Mouse (Mus musculus): Measurements from ENCODE around the gene Xpo1. TPM values are rescaled to one million over a fixed set of nuclear protein-coding genes. Genes with fewer than 3 reads are reported as not detected.
A peak's percentile ranks its signal among the peaks of the same experiment; 100 is the strongest.
"Not testable (repeated sequence)": the region's sequence is repeated elsewhere in the genome, so short reads cannot be mapped to it uniquely, and the experiment has no call there.

Xpo1 gene
- polyA plus RNA-seq, 1 experiment from 2014 or later = 66.7 TPM

DNA sequence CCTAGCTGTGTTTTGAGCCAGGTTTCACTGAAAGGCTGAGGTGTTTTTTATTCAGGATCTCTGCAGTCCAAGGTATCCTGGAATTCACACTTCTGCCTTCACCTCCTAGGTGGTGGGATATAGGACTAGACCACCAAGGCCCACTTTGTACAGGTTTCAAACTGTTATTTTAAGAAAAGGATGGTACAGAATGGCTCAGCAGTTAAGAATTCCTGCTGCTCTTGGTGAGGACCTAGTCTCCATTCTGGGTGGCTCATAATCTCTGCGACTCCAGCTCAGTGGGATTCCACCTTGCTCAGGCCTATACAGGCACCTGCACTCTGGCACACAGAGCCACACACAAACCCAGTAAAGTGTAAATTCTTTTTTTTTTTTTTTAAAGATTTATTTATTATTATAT, 3.6 kb downstream of the Xpo1 start:
- Histone ChIP-seq H3K9me3 (no peaks in the 10 kb centered on the region), H3K27ac (replicated peaks) (no peak overlapping the region), H3K27me3 (no peaks in the 10 kb centered on the region), H3K4me2 (no peak overlapping the region), H3K9ac (no peak overlapping the region), H3K36me3 (peaks cover 21% of the 10 kb centered on the region), H3K4me1 (replicated peaks) (peaks cover 30% of the 10 kb centered on the region), H3K4me3 (no peak overlapping the region)
- 78% methylated on average over 1 of the region's 1 CpGs for WGBS
- no peak for ATAC-seq (ENCODE audit: low read depth)

DNA sequence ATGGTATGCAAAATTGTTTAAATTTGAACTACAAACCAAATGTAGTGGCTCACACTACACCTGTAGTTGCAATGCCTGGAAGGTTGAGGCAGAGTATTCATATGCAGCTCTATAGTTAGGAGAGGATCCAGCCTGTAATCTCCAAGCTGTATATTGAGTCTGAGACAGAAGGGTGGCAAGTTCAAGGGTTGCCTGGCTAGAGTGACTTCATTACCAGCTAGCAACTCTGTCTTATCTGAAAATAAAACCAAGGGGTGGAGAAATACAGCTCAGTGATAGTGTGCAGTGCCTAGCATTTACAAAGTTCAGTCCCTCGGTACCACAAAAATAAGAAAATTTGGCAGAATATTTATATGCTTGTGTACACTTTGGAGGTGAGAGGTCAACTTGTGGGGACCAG, 4.3 kb downstream of the Xpo1 start:
- no peak overlapping the region for H3K27ac ChIP-seq (replicated peaks)
- 97% methylated on average over 1 of the region's 1 CpGs for WGBS

DNA sequence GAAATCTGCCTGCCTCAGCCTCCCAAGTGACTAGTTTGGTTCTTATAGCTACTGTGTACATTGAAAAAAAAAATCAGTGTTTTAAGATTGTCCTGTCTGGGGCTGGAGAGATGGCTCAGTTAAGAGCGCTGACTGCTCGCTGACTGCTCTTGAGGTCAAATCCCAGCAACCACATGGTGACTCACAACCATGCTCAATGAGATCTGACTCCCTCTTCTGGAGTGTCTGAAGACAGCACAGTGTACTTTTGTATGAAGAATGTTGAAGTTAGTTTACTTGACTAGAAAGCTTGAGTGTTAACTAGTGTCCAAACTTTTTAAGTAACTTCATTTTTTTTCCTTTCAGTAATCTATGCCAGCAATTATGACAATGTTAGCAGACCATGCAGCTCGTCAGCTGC, 5.6 kb downstream of the Xpo1 start:
- no peaks in the 10 kb centered on the region for H3K27me3 ChIP-seq
- no peak for ATAC-seq (ENCODE audit: low read depth)
- no peaks in the 10 kb centered on the region for H3K9me3 ChIP-seq
- H3K4me3 ChIP-seq = no peak overlapping the region
- WGBS = 86% methylated on average over 3 of the region's 3 CpGs
- H3K4me1 ChIP-seq (replicated peaks) = peaks cover 30% of the 10 kb centered on the region
- H3K27ac ChIP-seq (replicated peaks) = no peak overlapping the region
- H3K36me3 ChIP-seq = peaks cover 40% of the 10 kb centered on the region
- no peak overlapping the region for H3K9ac ChIP-seq
- H3K4me2 ChIP-seq = no peak overlapping the region

More for the DNA sequence above, 4.3 kb downstream of the Xpo1 start:
- H3K36me3 ChIP-seq = peaks cover 28% of the 10 kb centered on the region
- ATAC-seq (ENCODE audit: low read depth) = no peak
- no peaks in the 10 kb centered on the region for H3K9me3 ChIP-seq
- H3K4me2 ChIP-seq = no peak overlapping the region
- H3K27me3 ChIP-seq = no peaks in the 10 kb centered on the region
- no peak overlapping the region for H3K4me3 ChIP-seq
- H3K9ac ChIP-seq = no peak overlapping the region
- peaks cover 30% of the 10 kb centered on the region for H3K4me1 ChIP-seq (replicated peaks)

GRCm38 (mm10) chr11:23264949-23265348, 9.1 kb downstream of the Xpo1 start:
- ATAC-seq (ENCODE audit: low read depth) = no peak

GRCm38 (mm10) chr11:23271770-23272724, 16.2 kb downstream of the Xpo1 start:
- Histone ChIP-seq H3K9me3 (no peaks in the 10 kb centered on the region), H3K4me3 (no peak overlapping the region), H3K9ac (no peak overlapping the region), H3K27me3 (no peaks in the 10 kb centered on the region), H3K36me3 (peaks cover 65% of the 10 kb centered on the region), H3K4me2 (no peak overlapping the region), H3K27ac (replicated peaks) (no peak overlapping the region; the same call in 1 of the 2 replicates), H3K4me1 (replicated peaks) (no peaks in the 10 kb centered on the region)
- WGBS = 89% methylated on average over 4 of the region's 4 CpGs
- 0 out of 2 replicates have a peak, but pooled peaks have one; percentile 27 for ATAC-seq (ENCODE audit: low read depth)

More at GRCm38 (mm10) chr11:23264949-23265348, 9.1 kb downstream of the Xpo1 start:
- H3K9ac ChIP-seq = no peak overlapping the region
- no peak overlapping the region for H3K4me2 ChIP-seq
- H3K27ac ChIP-seq (replicated peaks) = no peak overlapping the region
- no peaks in the 10 kb centered on the region for H3K9me3 ChIP-seq
- H3K4me3 ChIP-seq = no peak overlapping the region
- peaks cover 52% of the 10 kb centered on the region for H3K36me3 ChIP-seq
- 0 out of 2 replicates have a peak, but pooled peaks cover 7% of the 10 kb centered on the region for H3K4me1 ChIP-seq (replicated peaks)
- H3K27me3 ChIP-seq = no peaks in the 10 kb centered on the region

DNA sequence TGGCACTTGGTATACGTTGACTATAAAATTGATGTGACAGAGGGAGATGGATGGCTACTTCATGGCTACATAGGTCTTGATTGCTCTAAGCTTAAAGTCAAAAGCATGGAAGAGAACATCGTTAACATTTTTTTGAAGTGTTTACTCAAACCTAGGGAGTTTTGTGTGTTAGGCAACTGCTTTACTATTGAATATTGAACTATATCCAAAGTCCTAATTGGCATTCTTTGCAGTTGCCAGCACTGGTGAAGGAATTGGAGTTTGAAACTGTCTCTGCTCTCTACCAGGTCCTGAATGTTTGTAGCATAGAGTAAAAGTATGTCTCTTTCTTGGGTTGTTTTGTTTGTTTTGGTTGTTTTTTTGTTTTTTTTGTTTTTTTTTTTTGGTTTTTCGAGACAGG, 19.9 kb downstream of the Xpo1 start:
- Histone ChIP-seq H3K4me3 (no peak overlapping the region), H3K27ac (replicated peaks) (no peak overlapping the region), H3K27me3 (no peaks in the 10 kb centered on the region), H3K4me1 (replicated peaks) (no peaks in the 10 kb centered on the region), H3K9me3 (no peaks in the 10 kb centered on the region), H3K36me3 (peaks cover 85% of the 10 kb centered on the region), H3K9ac (no peak overlapping the region), H3K4me2 (no peak overlapping the region)
- 79% methylated on average over 3 of the region's 3 CpGs for WGBS
- no peak for ATAC-seq (ENCODE audit: low read depth)

DNA sequence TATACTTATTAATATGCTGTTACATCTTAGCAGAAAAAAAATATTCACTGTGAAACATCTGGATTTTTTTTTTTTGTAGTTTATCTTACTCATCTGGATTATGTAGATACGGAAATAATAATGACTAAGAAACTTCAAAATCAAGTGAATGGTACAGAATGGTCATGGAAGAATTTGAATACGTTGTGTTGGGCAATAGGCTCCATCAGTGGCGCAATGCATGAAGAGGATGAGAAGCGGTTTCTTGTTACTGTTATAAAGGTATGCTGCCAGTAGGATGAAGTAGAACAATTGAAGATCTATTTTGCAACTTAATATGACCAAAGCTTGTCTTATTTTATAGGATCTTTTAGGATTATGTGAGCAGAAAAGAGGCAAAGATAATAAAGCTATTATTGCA, 28.6 kb downstream of the Xpo1 start:
- no peak overlapping the region for H3K27ac ChIP-seq (replicated peaks)
- no peaks in the 10 kb centered on the region for H3K9me3 ChIP-seq
- H3K4me3 ChIP-seq = no peak overlapping the region
- no peak overlapping the region for H3K9ac ChIP-seq
- ATAC-seq (ENCODE audit: low read depth) = no peak
- peaks cover 92% of the 10 kb centered on the region for H3K36me3 ChIP-seq
- no peaks in the 10 kb centered on the region for H3K4me1 ChIP-seq (replicated peaks)
- H3K27me3 ChIP-seq = no peaks in the 10 kb centered on the region
- H3K4me2 ChIP-seq = no peak overlapping the region
- WGBS = 98% methylated on average over 4 of the region's 4 CpGs

DNA sequence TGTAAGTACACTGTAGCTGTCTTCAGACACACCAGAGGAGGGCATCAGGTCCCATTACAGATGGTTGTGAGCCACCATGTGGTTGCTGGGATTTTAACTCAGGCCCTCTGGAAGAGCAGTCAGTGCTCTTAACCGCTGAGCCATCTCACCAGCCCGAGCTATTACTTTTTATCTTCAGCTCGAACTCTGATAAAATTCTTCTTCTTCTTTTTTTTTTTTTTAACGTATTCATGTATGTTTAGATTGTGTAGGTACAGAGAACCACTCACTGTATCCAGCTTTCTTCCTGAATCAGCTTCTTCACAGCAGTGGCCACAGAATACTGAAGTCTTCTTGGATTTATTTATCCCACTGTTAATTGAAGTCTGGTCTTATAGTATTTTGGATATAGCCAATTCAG, 33.0 kb downstream of the Xpo1 start:
- H3K36me3 ChIP-seq = peaks cover 92% of the 10 kb centered on the region
- H3K4me1 ChIP-seq (replicated peaks); H3K4me3 ChIP-seq; H3K9me3 ChIP-seq; H3K27me3 ChIP-seq; H3K27ac ChIP-seq (replicated peaks); H3K9ac ChIP-seq; H3K4me2 ChIP-seq; ATAC-seq (ENCODE audit: low read depth): not testable (repeated sequence)
- 92% methylated on average over 4 of the region's 4 CpGs for WGBS

DNA sequence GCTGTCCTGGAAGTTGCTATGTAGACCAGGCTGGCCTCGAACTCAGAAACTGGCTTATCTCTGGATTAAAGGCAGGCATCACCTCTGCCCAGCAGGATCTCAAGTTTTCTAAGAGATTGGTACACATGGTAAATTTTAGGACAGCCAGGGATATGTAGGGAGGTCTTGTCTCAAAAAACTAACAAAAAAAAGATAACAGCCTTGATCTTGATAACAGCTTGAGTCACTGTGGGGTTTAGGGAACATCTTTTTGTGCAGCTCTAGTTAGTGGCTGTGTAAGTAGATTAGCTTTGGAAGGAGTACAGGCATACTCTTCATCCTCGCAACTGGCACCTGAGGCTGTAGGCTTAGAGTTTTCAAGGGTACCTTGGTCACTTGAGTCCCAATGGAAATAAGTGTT, 41.5 kb downstream of the Xpo1 start:
- no peak for ATAC-seq (ENCODE audit: low read depth)
- WGBS = 97% methylated on average over 2 of the region's 2 CpGs
- Histone ChIP-seq H3K36me3 (peaks cover 62% of the 10 kb centered on the region), H3K27ac (replicated peaks) (no peak overlapping the region), H3K4me3 (no peak overlapping the region), H3K9me3 (no peaks in the 10 kb centered on the region), H3K9ac (no peak overlapping the region), H3K27me3 (no peaks in the 10 kb centered on the region), H3K4me1 (replicated peaks) (no peaks in the 10 kb centered on the region), H3K4me2 (no peak overlapping the region)

- no peak for ATAC-seq (ENCODE audit: low read depth)
- no peaks in the 10 kb centered on the region for H3K4me1 ChIP-seq (replicated peaks)
- 94% methylated on average over 2 of the region's 2 CpGs for WGBS
- peaks cover 53% of the 10 kb centered on the region for H3K36me3 ChIP-seq
- H3K4me2 ChIP-seq = no peak overlapping the region
- H3K9me3 ChIP-seq = no peaks in the 10 kb centered on the region
- no peak overlapping the region for H3K9ac ChIP-seq
- H3K27me3 ChIP-seq = no peaks in the 10 kb centered on the region
- H3K4me3 ChIP-seq = no peak overlapping the region
- no peak overlapping the region for H3K27ac ChIP-seq (replicated peaks)
Observed at GRCm38 (mm10) chr11:23298301-23298700, 42.5 kb downstream of the Xpo1 start.

DNA sequence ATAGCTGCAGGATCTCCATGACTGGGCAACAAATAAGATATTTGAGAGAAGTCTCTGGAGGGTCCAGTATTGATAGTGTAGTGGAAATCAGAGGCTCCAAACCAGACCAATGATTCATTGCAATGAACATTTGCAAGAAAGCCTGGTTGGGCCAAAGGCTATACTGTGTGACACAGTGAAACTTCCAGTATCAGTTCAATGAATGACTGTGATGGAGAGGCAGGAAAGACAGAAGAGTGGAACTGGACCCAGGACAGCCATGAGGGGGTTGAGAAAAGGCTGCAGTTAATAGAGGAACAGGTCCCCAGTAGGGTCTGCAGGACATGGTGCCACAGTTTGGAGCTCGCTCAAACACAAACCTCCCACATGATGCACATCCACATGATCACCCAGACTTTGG, 44.1 kb downstream of the Xpo1 start:
- no peak for ATAC-seq (ENCODE audit: low read depth)

GRCm38 (mm10) chr11:23303126-23303525, 47.3 kb downstream of the Xpo1 start:
- Histone ChIP-seq H3K4me2 (no peak overlapping the region), H3K4me3 (no peak overlapping the region), H3K4me1 (replicated peaks) (peaks cover 5% of the 10 kb centered on the region; the same call in 1 of the 2 replicates), H3K9ac (no peak overlapping the region), H3K9me3 (no peaks in the 10 kb centered on the region), H3K36me3 (peaks cover 9% of the 10 kb centered on the region), H3K27me3 (no peaks in the 10 kb centered on the region), H3K27ac (replicated peaks) (no peak overlapping the region)
- ATAC-seq (ENCODE audit: low read depth) = no peak
- WGBS = 74% methylated on average over 1 of the region's 1 CpGs

More for the DNA sequence above, 44.1 kb downstream of the Xpo1 start:
- WGBS = 91% methylated on average over 1 of the region's 1 CpGs
- Histone ChIP-seq H3K4me3 (no peak overlapping the region), H3K36me3 (peaks cover 38% of the 10 kb centered on the region), H3K4me1 (replicated peaks) (no peaks in the 10 kb centered on the region), H3K27me3 (no peaks in the 10 kb centered on the region), H3K4me2 (no peak overlapping the region), H3K9me3 (no peaks in the 10 kb centered on the region), H3K9ac (no peak overlapping the region), H3K27ac (replicated peaks) (no peak overlapping the region)
